Mouse (Mus musculus) granulocyte monocyte progenitor cell, adult 5-6 weeks (primary cell): Measurements from ENCODE around the gene Dnajc30. TPM values are rescaled to one million over a fixed set of nuclear protein-coding genes. Genes with fewer than 3 reads are reported as not detected.
A peak's percentile ranks its signal among the peaks of the same experiment; 100 is the strongest.
"Not testable (repeated sequence)": the region's sequence is repeated elsewhere in the genome, so short reads cannot be mapped to it uniquely, and the experiment has no call there.

Experiments
- ATAC-seq: replicated peaks from 2 replicates; pipeline ENCODE4 v1.8.0; 2016; ENCODE audit warnings: mild to moderate bottlenecking, moderate TSS enrichment, inconsistent platforms; ENCODE audit not compliant: poor library complexity, severe bottlenecking
- total RNA-seq, 2 experiments: library from RNA; stranded (forward) in 1 of 2; stranded (reverse) in 1 of 2; fragments of 200-712, 200-1000 nt in 1 of 2; fragments of >200 nt in 1 of 2; fragmentation: Nextera tagmentation in 1 of 2; gene quantifications; 2 replicates each; pipeline ENCODE4 v1.2.3; 2014 to 2017

Dnajc30 gene
- total RNA-seq (2014; fragmentation: Nextera tagmentation) (15.7 and 18.7 TPM in 2 replicates), total RNA-seq (2017) (5.4 and 6.5 TPM in 2 replicates)

- peak; percentile 97 for ATAC-seq
Observed at GRCm38 (mm10) chr5:135063629-135064381, at the start of gene Dnajc30. TSS of gene Dnajc30 (plus strand) at chr5:135064202.

DNA sequence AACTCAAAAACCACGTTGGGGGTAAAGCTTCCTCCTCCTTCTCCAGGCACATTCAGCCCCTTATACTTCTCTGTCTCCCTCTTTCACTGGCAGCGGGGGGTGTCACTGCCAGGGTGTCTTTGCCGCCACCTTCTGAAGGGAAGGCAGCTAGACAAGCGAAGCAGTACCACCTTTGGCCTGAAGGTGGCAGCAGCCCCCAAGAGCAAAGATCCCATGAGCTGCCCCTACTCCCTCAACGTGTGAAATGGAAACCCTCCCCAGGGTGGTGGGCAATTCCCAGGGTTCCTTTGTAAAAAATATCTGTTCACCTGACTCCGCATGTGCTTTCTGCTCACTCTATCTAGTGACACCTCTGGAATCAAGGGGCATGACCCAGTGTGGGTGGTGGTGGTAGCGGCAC is 48.5 kb upstream of the Dnajc30 start:
- ATAC-seq = peak; percentile 71

- no peak for ATAC-seq
Observed at GRCm38 (mm10) chr5:135016224-135016759, 47.7 kb upstream of the Dnajc30 start.

DNA sequence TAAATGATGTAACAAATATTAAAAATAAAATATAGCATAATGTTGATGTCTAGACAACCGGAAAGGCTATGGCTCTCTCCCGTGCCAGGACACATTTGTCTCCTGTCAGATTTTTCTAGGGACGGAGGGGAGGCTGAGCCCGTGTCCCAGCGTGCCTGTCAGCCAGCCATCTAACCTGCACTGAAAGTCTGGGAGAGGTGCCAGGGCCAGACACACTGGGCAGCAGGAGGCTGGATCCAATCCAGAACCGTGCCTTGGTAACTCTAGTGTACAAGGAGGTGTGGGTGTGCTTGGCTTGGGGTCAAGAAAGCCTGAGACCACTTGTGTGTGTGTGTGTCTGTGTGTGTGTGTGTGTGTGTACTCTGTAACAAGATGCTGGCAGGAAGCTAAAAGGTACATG is 42.2 kb upstream of the Dnajc30 start:
- no peak for ATAC-seq

DNA sequence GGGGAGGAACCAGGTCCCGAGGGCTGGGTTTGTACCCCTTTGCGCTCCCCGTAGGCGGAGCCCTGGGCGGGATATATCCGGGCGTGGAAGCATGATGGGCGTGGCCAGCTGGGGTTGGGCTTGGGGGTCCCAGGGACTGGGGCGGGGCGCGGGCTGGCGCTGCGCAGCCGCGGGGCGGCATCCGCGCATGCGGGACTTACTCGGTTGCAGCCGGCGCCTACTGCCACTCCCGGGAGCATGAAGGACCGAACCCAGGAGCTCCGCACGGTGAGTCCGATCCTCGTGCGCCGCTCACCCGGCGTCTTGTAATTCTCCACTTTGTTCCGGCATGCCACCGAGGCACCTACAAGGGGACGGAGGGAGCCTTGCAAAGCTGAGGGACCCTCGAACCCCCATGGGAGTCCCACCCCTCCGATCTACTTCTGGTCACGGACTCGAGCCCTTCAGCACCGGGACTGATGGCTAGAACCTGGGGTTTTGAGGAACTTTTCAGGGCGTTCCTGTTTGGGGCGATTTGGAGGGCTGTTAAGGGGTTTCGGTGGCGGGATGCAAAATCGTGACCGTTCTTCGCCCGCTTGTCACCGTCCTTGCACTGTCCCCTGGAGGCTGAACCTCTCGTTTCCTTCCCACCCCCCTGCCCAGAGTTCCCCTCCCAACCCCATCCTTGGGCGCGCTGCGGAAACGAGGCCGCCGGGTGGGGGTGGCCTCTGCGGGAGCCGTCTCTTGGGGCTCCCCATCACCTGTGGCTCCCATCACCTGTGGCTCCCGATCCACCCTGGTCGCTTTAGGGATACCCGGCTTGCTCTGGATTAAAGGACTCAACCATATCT is 40.4 kb upstream of the Dnajc30 start, which contains the start of gene Stx1a:
Gene Stx1a (plus strand): TSS at position 139 of the 830 bp plus-strand sequence.
- peak; percentile 84 for ATAC-seq

- peak; percentile 28 for ATAC-seq
Observed at GRCm38 (mm10) chr5:135024665-135025224, 39.3 kb upstream of the Dnajc30 start.

- ATAC-seq = no peak
Observed at GRCm38 (mm10) chr5:135025899-135026298, 38.1 kb upstream of the Dnajc30 start.

DNA sequence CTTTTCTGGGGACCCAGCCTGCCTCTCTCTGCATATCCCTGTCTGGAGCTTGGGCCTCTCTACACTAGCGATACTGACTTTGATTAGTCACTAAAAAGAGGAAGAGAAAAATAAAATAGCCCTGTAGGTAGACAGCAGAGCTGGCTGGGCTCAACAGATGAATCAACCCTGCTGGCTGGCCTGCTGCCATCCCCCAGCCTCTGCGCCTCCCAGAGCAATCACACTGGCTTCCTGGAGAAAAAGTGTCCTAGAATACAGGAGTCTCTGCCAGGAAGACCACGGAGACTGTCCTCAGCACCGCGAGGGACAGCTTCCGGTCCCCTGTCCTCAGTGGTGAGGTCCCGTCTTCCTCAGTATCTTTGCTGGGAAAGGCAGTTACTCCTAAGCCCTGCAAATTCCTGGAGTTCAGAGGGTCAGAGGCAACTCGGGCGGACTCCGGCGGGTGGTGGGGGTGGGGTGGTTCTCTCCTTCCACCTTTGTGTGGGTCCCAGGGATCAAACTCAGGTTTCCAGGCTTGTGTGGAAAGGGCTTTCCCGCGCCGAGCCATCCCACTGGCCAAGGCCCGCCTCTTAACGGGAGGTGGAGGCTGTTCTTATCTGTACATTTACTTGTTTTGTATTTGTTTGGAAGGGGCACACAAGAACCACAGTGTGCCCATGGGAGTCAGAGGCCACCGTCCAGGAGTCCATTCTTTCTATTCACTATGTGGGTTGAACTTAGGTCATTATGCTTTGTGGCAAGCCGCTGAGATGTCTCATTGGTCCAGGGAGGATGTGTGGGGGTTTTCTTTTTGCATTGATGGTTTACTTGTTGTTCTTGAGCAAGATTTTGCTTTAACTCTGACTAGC is 34.8 kb upstream of the Dnajc30 start:
- peak; percentile 66 for ATAC-seq

GRCm38 (mm10) chr5:135032581-135032980 is 31.4 kb upstream of the Dnajc30 start:
- ATAC-seq = no peak

- no peak for ATAC-seq
Observed at GRCm38 (mm10) chr5:135034593-135034992, 29.4 kb upstream of the Dnajc30 start.

GRCm38 (mm10) chr5:135035608-135036359 is 28.2 kb upstream of the Dnajc30 start:
- no peak for ATAC-seq

DNA sequence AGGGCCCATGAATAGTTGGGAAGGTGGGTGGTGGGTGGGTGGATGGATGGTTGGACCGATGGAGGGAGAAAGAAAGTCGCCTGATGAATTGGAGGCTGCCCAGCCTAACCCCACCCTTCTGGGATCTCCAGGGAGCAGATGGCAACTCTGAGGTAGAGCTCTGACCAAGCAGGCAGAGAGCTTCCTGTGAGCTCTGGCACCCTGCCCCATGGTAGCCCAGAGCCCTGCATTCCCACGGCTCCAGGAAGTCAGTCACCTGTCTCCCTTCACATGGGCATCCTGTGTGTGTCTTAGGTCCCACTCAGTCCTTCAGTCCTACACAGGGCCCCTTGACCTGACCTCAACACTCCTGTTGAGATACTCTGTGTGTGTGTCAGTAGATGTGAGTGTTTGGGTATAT is 26.1 kb upstream of the Dnajc30 start:
- ATAC-seq = no peak

DNA sequence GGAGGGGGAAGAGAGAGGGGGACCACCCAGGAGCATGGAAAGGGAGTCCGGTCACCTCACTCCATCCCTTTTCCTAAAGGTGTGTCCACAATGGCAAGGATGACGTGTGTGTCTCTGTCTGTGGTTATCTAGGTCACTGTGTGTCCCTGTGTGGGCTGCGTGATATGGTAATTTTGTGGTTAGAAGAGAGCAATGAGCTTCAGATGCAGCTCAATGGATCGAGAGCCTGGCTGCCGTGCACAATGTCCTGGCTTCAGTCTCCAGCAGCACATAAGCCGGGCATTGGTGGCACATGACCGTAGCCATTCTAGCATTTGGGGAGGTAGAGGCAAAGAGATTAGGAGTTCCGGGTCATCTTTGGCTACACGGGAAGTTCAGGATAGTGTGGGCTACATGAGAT is 24.5 kb upstream of the Dnajc30 start:
- ATAC-seq = no peak

DNA sequence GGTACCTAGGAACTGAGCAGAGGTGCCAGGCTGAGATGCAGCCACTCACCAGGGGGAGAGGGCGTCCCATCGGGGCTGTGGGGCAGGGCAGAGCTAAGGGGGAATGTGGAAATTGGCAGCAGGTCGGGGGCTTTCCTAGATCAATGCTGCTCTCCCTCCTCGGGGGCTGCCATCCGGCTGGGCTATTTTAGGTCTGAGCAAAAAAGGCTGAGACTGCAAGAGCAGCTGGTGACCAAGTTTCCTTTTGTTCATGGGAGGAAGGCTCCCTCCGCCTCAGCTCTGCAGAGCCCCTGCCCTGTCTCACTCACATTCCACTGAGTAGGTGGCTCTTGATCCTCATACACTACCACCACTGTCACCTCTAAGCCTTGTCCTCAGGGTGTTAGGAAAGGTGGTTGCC is 23.9 kb upstream of the Dnajc30 start:
- no peak for ATAC-seq

DNA sequence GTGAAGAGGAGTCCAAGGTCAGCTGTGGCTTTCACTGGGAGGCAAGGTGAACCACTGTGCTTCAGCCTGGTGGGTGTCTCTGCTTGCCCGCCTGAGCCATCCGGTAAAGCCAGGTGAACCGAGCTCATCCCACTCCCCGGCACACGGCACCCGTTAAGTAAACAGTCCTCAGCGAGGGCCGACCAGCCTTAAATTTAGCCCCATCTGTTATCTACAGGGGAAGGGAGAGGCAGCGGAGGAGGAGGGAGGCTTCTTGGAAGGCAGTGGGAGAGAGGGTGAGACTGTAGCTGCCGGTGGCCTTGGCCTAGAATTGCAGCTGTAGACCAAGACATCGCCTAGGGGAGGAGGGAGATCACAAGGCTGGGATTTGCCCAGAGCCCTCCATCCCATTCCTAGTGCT is 23.2 kb upstream of the Dnajc30 start:
- no peak for ATAC-seq

GRCm38 (mm10) chr5:135042105-135042788 is 21.8 kb upstream of the Dnajc30 start:
- ATAC-seq = no peak

DNA sequence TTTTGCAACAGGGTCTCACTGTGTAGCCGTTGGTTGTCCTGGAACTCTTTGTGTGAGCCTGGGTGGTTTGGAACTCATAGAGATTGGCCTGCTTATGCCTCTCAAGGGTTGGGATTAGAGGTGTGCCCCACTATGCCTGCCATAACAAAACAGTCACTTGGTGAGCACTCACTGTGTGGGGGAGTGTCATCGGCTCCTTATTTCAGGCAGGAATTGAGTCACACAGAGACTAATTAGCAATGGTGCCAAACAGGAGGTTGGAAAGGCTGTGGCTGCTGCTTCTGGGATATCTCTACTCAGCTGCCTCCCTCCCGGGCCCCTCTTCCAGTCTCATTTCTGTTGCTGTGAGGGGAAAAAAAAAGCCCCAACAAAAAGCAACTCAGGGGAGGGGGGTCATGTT is 19.4 kb upstream of the Dnajc30 start:
- ATAC-seq = no peak

- ATAC-seq = no peak
Observed at GRCm38 (mm10) chr5:135048539-135048938, 15.5 kb upstream of the Dnajc30 start.

- ATAC-seq = not testable (repeated sequence)
Observed at GRCm38 (mm10) chr5:135049268-135049667, 14.7 kb upstream of the Dnajc30 start.
